Mouse (Mus musculus) bone marrow macrophage, adult 2 months (primary cell): ENCODE results near the gene Gm826. TPM values are rescaled to one million over a fixed set of nuclear protein-coding genes. Genes with fewer than 3 reads are reported as not detected.
A peak's percentile ranks its signal among the peaks of the same experiment; 100 is the strongest.

Experiments
- H3K27ac ChIP-seq: 2 replicates; pipeline ENCODE4 v1.5.1; 2012; ENCODE audit warnings: low read depth, low read length; ENCODE audit not compliant: insufficient read depth
- H3K4me1 ChIP-seq: 2 replicates; pipeline ENCODE4 v1.6.1; 2012; ENCODE audit warnings: low read length; ENCODE audit not compliant: control insufficient read depth, insufficient read depth
- H3K4me3 ChIP-seq: 2 replicates; pipeline ENCODE4 v1.5.1; 2012; ENCODE audit warnings: mild to moderate bottlenecking, low read length, moderate library complexity; ENCODE audit not compliant: insufficient read depth
- CTCF ChIP-seq: IDR thresholded peaks from 2 replicates; pipeline ENCODE4 v1.5.1; 2012; ENCODE audit warnings: low read depth, mild to moderate bottlenecking, low read length, moderate library complexity
- POLR2A ChIP-seq: IDR thresholded peaks from 2 replicates; pipeline ENCODE4 v1.6.1; 2012; ENCODE audit warnings: mild to moderate bottlenecking, low read depth, low read length, borderline replicate concordance
- polyA plus RNA-seq: library from polyadenylated mRNA; stranded (reverse); fragments of >200 nt; gene quantifications from 2 replicates; pipeline ENCODE4 v1.2.4, GENCODE M21; 2012; ENCODE audit not compliant: missing spikeins, insufficient read depth, insufficient read length

The Gm826 gene
- polyA plus RNA-seq, result not detected in 2 replicates

- Histone ChIP-seq H3K4me3 (no peak within 1 kb of the TSS), H3K4me1 (peaks cover 19% of the 10 kb centered on the region), H3K27ac (no peak within 1 kb of the TSS)
- no peak for TF ChIP-seq CTCF
- no peak for TF ChIP-seq POLR2A
These were observed at the start of gene Gm826 for GRCm38 (mm10) chr2:160334111-160334661. Gene Gm826 (minus strand): TSS chr2:160334162.

DNA sequence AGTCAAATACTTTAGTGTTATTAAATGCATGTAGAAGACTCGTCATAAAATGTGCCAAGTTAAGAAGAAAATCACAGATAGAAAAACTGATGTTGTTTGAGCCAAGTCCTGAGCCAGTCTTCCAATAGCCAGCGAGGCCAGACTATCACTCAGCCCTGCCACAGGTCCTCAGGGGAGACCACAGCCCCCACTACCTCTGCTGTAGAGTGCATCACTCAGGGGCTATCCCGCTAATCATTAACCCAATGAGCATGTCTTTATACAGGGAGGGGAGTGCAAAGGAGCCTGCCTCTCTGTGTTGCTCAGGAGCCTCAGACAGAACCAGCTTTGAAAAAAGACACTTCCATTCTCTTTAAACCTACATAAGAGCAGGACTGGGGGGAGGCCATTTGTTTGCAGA is 49.5 kb upstream of the Gm826 start:
- Histone ChIP-seq H3K4me1 (no peaks in the 10 kb centered on the region), H3K4me3 (no peak overlapping the region), H3K27ac (no peak overlapping the region)
- TF ChIP-seq POLR2A (no peak), CTCF (no peak)

- peak; percentile 73; the same call in 1 of the 2 replicates for TF ChIP-seq CTCF
- no peak for TF ChIP-seq POLR2A
- Histone ChIP-seq H3K27ac (no peak overlapping the region), H3K4me1 (peaks cover 2% of the 10 kb centered on the region), H3K4me3 (no peak overlapping the region)
These were observed 44.3 kb upstream of the Gm826 start for GRCm38 (mm10) chr2:160378271-160378670.

GRCm38 (mm10) chr2:160376236-160376635 is 42.3 kb upstream of the Gm826 start:
- Histone ChIP-seq H3K27ac (no peak overlapping the region), H3K4me1 (peaks cover 2% of the 10 kb centered on the region), H3K4me3 (no peak overlapping the region)
- no peak for TF ChIP-seq CTCF

DNA sequence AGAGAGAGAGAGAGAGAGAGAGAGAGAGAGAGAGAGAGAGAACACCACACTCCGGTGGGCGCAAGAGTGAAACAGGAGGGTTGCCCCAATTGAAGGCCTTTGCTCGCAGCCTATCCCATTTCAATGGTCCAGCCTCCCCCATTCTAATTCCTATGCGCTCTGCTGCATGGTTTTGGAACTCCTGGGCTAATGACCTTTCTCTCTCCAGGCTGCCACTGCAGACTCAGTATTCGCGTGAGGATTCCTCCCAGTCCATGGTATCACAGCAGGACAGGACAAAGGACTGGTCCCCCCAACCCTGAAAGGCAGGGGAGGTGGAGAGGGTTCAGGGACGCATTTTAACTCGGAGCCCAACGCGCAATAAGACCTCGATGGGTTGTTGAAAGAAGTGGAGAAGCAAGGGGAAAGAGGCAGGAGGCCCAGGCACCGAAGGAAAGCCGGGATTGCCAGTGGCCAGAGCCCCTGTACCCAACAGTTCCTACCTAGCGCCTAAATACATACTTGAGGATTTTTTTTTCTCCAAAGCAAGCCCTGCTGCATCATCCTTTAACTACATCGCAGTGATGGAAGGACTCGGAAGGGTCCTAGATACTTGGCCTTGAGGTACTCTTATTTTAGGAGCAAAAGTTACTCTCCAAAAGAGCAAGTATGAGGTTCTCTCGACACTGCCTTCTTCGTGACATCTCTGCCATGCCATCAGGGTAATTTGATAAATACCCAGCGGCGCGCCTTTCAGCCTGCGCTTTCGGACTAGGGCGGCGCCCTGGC is 35.9 kb upstream of the Gm826 start:
- H3K4me1 ChIP-seq, result peaks cover 2% of the 10 kb centered on the region; the same call in 1 of the 2 replicates
- no peak overlapping the region for H3K27ac ChIP-seq
- TF ChIP-seq POLR2A, result no peak
- no peak for TF ChIP-seq CTCF
- peak overlapping the region; percentile 38 for H3K4me3 ChIP-seq

DNA sequence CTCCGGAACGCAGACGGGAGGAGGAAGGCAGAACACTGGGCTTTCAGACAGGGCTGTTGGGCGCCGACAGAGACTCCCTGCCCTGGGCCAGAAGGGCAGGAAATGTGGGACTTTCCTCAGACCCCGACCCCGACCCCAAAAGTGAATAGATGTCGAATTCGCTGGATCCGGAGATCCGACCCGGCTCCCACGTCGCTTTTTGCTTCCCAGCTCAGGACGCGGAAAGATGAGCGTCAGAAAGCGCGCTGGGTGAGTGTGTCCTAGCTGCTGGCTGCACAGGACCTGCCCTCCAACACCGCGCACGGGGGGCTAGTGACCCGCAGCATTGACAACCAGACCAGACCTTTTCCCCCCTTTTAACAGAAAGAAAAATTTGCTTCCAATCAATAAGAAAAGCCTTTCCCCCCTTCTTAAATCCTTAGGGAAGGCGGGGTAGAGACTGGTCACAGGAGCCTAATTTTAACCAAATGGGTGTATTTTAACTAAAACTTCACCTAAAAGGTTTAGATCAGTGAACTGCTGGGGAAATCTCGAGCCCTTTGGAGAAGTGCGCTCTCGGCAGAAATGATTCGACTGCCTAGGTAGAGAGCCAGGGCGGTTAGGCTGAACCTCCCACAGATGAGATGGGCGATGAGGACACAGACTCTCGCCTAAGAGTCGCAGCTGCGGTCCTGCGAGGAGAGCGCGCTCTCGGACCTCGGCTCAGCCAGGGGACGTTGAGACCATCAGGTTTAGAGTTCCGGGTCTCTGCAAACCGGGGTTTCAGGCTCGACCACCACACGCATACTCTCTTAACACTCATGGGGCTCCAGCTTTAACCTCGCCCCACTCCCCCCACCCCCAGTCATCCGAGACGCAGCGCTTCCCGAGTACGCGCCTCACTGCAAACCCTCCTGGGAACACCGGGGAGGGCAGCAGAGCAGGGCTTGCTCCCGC is 34.7 kb upstream of the Gm826 start:
- H3K4me1 ChIP-seq, result peaks cover 2% of the 10 kb centered on the region; the same call in 1 of the 2 replicates
- TF ChIP-seq CTCF (no peak), POLR2A (no peak)
- H3K27ac ChIP-seq, result no peak overlapping the region
- H3K4me3 ChIP-seq, result peak overlapping the region; percentile 38

DNA sequence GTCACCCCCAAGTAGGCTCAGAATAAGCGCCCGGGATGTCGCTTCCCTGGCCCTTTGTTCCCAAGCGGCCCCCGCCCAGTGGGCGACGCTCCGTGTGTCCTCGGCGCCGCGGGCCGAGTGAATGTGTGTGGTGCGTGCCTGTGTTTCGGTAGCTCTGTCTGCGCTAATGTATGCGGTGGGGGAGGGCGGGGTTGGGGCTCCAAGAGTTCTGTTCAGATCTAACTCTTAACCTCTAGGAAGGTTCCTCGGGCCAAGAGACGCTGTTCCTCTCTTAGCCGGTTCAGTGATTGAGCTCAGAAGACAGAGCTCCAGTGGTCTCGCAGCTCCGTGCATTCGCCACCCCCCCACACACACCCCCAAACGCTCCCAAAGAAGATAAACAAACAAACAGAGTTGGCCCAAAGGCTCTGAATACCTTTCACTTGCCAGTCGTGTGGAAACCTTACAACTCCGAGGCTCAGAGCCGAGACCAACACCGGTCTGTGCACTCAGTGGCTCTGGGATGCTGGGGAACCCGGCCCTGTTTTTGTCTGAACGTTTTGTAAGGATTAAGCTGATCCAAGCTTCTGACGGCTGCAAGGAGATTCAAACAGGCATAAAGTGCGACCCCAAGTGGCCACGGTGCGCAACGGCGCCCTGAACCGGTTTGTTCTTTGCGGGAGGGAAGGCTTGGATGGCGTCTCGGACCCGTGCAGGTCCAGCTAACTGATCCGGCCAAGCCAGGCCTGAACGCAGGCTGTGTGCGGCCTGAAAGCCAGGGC is 33.7 kb upstream of the Gm826 start:
- peaks cover 6% of the 10 kb centered on the region for H3K4me1 ChIP-seq
- H3K4me3 ChIP-seq, result peak overlapping the region; percentile 58
- H3K27ac ChIP-seq, result peak overlapping the region; percentile 70
- TF ChIP-seq POLR2A (no peak), CTCF (peak; percentile 66)

DNA sequence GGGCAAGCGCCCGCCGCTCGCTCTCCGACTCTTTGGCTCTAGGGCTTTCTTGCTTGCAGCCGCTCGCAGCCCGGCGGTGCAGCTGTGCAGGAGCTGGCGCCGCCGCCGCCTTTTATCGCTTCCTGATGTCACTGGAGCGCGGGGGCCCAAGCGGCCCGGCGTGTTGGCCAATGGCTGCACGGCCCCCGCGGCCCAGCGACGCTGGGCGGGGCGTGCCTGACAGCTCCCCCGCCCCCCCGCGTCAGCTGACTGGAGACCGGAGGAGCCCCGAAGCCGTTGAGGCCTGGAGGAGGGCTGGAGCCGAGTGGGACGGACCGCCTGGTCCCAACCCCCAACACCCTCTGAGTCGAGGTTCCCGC is 33.0 kb upstream of the Gm826 start, which contains the start of gene Mafb:
Gene Mafb (minus strand): TSS at position 86 of the 359 bp plus-strand sequence.
- TF ChIP-seq CTCF (no peak), POLR2A (peak; percentile 100)
- peak within 1 kb of the TSS; percentile 85 for H3K4me3 ChIP-seq
- peak within 1 kb of the TSS; percentile 70 for H3K27ac ChIP-seq
- peaks cover 8% of the 10 kb centered on the region for H3K4me1 ChIP-seq
